Mouse (Mus musculus) layer of hippocampus, adult 2 months (tissue): ENCODE measurements around the gene Plk4. TPM values are rescaled to one million over a fixed set of nuclear protein-coding genes. Genes with fewer than 3 reads are reported as not detected.
"Not testable (repeated sequence)": the region's sequence is repeated elsewhere in the genome, so short reads cannot be mapped to it uniquely, and the experiment has no call there.

Experiments
- DNase-seq, 2 experiments: peaks; one replicate each; pipeline ENCODE4 v3.0.0; 2022; ENCODE audit warnings: low spot score in 2 of 2
- H3K27ac ChIP-seq: fragments of 200-600 bp; 2 replicates; pipeline ENCODE4 v1.8.1; 2022
- H3K4me3 ChIP-seq: fragments of 200-600 bp; 2 replicates; pipeline ENCODE4 v1.8.1; 2022; ENCODE audit warnings: mild to moderate bottlenecking
- CTCF ChIP-seq: fragments of 200-600 bp; conservative IDR thresholded peaks from 2 replicates; pipeline ENCODE4 v1.8.1; 2022; ENCODE audit warnings: antibody characterized with exemption, mild to moderate bottlenecking, moderate library complexity
- total RNA-seq, 2 experiments: library from RNA; stranded (reverse); gene quantifications; 2 replicates each; pipeline ENCODE4 v1.2.3; 2021

The Plk4 gene
- total RNA-seq, 2 experiments from 2014 or later, result 3.8 to 6.0 TPM

- Histone ChIP-seq H3K27ac (peak overlapping the region; percentile 83), H3K4me3 (peak overlapping the region; percentile 74)
- peak; percentile 26 to 41 for DNase-seq
- TF ChIP-seq CTCF, result 0 out of 2 replicates have a peak, but pooled peaks have one; percentile 5
Measured at GRCm38 (mm10) chr3:40847018-40847417, 47.2 kb downstream of the Plk4 start.

GRCm38 (mm10) chr3:40847936-40848335 lies 48.1 kb downstream of the Plk4 start:
- H3K27ac ChIP-seq, H3K4me3 ChIP-seq, DNase-seq: not testable (repeated sequence)

- not testable (repeated sequence) for H3K27ac ChIP-seq, DNase-seq, H3K4me3 ChIP-seq
Measured at GRCm38 (mm10) chr3:40853123-40853738, 53.4 kb downstream of the Plk4 start.

Other genes with a start within 250 kb of the Plk4 start
- gene Slc25a31, start 91.2 kb upstream of the Plk4 start, total RNA-seq, result under 1 TPM in 1 of 2 experiments, not detected in 1; 0.22 TPM
- 100 to 1,000 TPM; 146 to 155 TPM for gene Hspa4l, start 55.5 kb upstream of the Plk4 start, total RNA-seq
- gene Mfsd8, start 46.9 kb downstream of the Plk4 start, total RNA-seq, result 10 to 100 TPM; 19.5 to 24.0 TPM
- 10 to 100 TPM; 12.2 to 14.5 TPM for gene Abhd18, start 47.0 kb downstream of the Plk4 start, total RNA-seq
- gene 1700034I23Rik, start 102.5 kb downstream of the Plk4 start, total RNA-seq, result under 1 TPM in 1 of 2 experiments, not detected in 1; 0.25 TPM
- gene Larp1b, start 149.8 kb downstream of the Plk4 start, total RNA-seq, result 10 to 100 TPM; 14.1 to 16.4 TPM